Mouse (Mus musculus): ENCODE measurements at regions not wholly inside any gene's neighbourhood (a gene's known extent, or its start where the extent isn't known, plus 50 kb on each side); places are given as distances from the start of the nearest gene placed in this dataset.

DNA sequence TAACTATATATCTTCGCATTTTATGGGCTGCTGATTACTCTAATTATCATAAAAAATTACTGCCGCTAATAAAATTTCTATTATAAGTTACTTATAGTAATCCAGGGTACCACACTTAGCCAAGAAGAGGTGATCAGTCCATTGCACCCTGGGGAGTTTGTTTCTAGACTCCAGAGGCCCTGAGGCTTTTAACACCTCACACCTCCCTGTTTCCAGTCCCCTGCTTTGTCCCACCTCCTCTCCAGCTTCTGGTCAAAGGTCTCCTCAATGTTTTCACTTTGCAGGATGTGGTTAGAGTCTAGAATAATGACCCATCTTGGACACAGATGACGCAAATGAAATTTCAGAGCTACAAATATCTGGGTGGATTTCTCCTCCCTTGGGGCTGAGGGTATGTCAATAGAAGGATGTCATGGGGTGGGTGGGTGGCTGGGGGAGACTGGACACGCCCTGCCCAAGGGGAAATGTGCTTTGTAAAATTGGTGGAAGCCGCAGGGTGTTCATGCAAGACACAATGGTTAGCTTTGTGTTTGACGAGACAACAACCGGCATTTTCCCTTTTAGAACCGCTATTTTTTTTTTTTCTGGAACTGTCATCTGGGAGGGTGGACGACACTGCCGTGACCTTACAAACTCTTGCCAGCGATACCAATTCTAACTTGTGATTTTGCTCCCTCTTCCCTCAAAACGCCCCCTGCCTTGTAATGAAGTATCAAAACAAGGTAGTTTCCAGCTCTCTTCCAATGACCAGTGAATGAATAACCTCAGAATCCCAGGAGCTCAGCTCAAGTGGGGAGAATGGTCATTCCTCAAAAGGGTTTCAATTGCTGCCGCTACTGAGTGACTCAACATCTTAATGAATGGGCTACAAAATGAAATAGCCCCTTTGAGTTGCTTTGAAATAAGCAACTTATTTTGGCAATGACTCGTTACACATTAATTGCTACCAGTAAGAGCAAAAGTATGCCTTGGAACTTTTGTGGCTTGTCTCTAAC lies 207.0 kb upstream of the Irx3 start:
- peak overlapping the region; percentile 84 for H3K27ac ChIP-seq
- WGBS: 52% methylated on average over 14 of the region's 14 CpGs
- H3K4me1 ChIP-seq (ENCODE audit: control insufficient read depth, insufficient read depth, low read length): peaks cover 6% of the 10 kb centered on the region
- no peak overlapping the region for H3K4me3 ChIP-seq
- H3K27me3 ChIP-seq (ENCODE audit: control insufficient read depth, insufficient read depth, low read length): no peaks in the 10 kb centered on the region
- intact Hi-C loops (cut with DNase I): loop anchor here (2.0 kb wide), 1 partner anchor 18 kb away; no protein-coding TSS in a partner anchor
- H3K79me2 ChIP-seq (replicated peaks; ENCODE audit: control insufficient read depth, insufficient read depth, low read length): no peaks in the 10 kb centered on the region
- no peak overlapping the region for H3K9ac ChIP-seq (ENCODE audit: low read depth, low read length)
- DNase-seq: peak in 1 of 2 experiments; percentile 55
- H3K36me3 ChIP-seq (ENCODE audit: control insufficient read depth, insufficient read depth, low read length): peaks cover 2% of the 10 kb centered on the region; the same call in 1 of the 2 replicates
- TF ChIP-seq CTCF (IDR thresholded peaks at IDR 0.05): peak; percentile 20
- peak; percentile 72; the same call in 1 of the 2 replicates for TF ChIP-seq EP300 (IDR thresholded peaks at IDR 0.05; ENCODE audit: insufficient read depth, low read depth, low read length)
- TF ChIP-seq POLR2A (IDR thresholded peaks at IDR 0.05; ENCODE audit: insufficient read depth, low read depth, low read length): no peak

DNA sequence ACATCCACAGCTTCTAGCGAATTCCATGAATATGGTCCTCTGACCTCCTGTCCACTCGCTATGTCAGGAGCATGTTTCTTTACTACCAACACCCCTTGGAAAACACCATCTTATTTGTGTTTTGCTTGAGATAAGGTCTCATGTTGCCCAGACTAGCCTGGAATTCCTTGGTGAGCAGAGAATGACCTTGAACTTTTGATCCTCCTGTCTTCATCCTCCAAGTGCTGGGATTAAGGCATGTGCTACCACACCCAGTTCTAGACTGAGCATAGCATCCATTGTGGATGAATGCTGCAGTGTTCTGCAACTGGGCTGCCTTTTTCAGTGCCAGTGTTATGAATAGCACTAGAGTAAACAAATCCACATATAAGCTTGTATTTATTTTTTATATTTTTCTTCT lies 203.2 kb upstream of the Irx3 start:
- H3K27ac ChIP-seq: no peak overlapping the region
- H3K4me3 ChIP-seq: no peak overlapping the region
- no peak overlapping the region for H3K9ac ChIP-seq (ENCODE audit: low read depth, low read length)
- intact Hi-C loops (cut with DNase I): no loop called here
- no peaks in the 10 kb centered on the region for H3K27me3 ChIP-seq (ENCODE audit: control insufficient read depth, insufficient read depth, low read length)
- H3K79me2 ChIP-seq (replicated peaks; ENCODE audit: control insufficient read depth, insufficient read depth, low read length): no peaks in the 10 kb centered on the region
- TF ChIP-seq EP300 (IDR thresholded peaks at IDR 0.05; ENCODE audit: insufficient read depth, low read depth, low read length): no peak
- TF ChIP-seq POLR2A (IDR thresholded peaks at IDR 0.05; ENCODE audit: insufficient read depth, low read depth, low read length): no peak
- peaks cover 6% of the 10 kb centered on the region for H3K4me1 ChIP-seq (ENCODE audit: control insufficient read depth, insufficient read depth, low read length)
- 91% methylated on average over 2 of the region's 2 CpGs for WGBS
- peaks cover 2% of the 10 kb centered on the region; the same call in 1 of the 2 replicates for H3K36me3 ChIP-seq (ENCODE audit: control insufficient read depth, insufficient read depth, low read length)
- DNase-seq: no peak

DNA sequence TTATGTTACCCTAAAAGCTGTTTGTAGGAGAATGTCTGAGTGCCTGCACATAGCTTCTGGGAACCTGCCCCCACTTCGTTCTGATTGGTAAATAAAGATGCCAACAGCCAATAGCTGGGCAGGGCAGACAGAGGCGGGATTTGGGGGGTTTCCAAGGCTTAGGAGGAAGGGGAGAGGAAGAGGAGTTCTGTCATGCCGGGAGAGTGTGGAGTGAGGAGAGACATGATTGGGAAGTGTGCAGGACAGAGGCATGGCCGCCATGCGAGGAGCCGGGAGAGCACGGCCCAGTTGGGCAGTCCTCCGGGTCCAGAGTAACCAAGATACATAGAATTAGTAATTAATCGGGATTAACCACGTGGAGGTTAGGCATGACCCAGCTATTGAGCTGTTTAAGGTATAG lies 202.7 kb upstream of the Irx3 start:
- no peak overlapping the region for H3K9ac ChIP-seq (ENCODE audit: low read depth, low read length)
- TF ChIP-seq POLR2A (IDR thresholded peaks at IDR 0.05; ENCODE audit: insufficient read depth, low read depth, low read length): no peak
- TF ChIP-seq CTCF (IDR thresholded peaks at IDR 0.05): no peak
- TF ChIP-seq EP300 (IDR thresholded peaks at IDR 0.05; ENCODE audit: insufficient read depth, low read depth, low read length): no peak
- peaks cover 4% of the 10 kb centered on the region for H3K4me1 ChIP-seq (ENCODE audit: control insufficient read depth, insufficient read depth, low read length)
- 78% methylated on average over 10 of the region's 10 CpGs for WGBS
- no peak for DNase-seq
- peaks cover 2% of the 10 kb centered on the region; the same call in 1 of the 2 replicates for H3K36me3 ChIP-seq (ENCODE audit: control insufficient read depth, insufficient read depth, low read length)
- no peaks in the 10 kb centered on the region for H3K27me3 ChIP-seq (ENCODE audit: control insufficient read depth, insufficient read depth, low read length)
- no peaks in the 10 kb centered on the region for H3K79me2 ChIP-seq (replicated peaks; ENCODE audit: control insufficient read depth, insufficient read depth, low read length)
- intact Hi-C loops (cut with DNase I): no loop called here
- no peak overlapping the region for H3K27ac ChIP-seq
- no peak overlapping the region for H3K4me3 ChIP-seq

DNA sequence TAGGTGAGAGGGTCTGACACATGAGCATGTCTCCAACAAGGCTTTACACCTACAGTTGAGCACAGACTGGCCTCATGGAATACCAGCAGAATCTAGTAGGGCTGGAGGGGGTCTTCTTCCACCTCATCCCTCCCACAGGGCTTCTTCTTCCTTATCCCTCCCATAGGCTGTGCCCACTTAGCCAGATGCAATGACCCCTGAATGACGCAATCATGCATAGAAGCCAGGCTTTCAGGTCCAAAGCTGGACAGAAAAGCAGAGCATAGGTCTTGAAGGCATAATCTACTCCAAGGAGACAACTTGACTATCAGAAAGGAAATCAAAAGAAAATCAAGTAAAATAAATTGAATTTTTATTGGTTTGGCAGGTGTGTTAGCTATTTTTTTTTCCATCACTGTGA lies 198.5 kb upstream of the Irx3 start:
- H3K9ac ChIP-seq (ENCODE audit: low read depth, low read length): no peak overlapping the region
- H3K27me3 ChIP-seq (ENCODE audit: control insufficient read depth, insufficient read depth, low read length): no peaks in the 10 kb centered on the region
- H3K4me3 ChIP-seq: no peak overlapping the region
- peaks cover 1% of the 10 kb centered on the region; the same call in 1 of the 2 replicates for H3K4me1 ChIP-seq (ENCODE audit: control insufficient read depth, insufficient read depth, low read length)
- no peaks in the 10 kb centered on the region for H3K36me3 ChIP-seq (ENCODE audit: control insufficient read depth, insufficient read depth, low read length)
- no peak for DNase-seq
- intact Hi-C loops (cut with DNase I): no loop called here
- no peaks in the 10 kb centered on the region for H3K79me2 ChIP-seq (replicated peaks; ENCODE audit: control insufficient read depth, insufficient read depth, low read length)
- TF ChIP-seq CTCF (IDR thresholded peaks at IDR 0.05) (no peak), POLR2A (IDR thresholded peaks at IDR 0.05; ENCODE audit: insufficient read depth, low read depth, low read length) (no peak), EP300 (IDR thresholded peaks at IDR 0.05; ENCODE audit: insufficient read depth, low read depth, low read length) (no peak)
- 100% methylated on average over 1 of the region's 1 CpGs for WGBS
- H3K27ac ChIP-seq: no peak overlapping the region

DNA sequence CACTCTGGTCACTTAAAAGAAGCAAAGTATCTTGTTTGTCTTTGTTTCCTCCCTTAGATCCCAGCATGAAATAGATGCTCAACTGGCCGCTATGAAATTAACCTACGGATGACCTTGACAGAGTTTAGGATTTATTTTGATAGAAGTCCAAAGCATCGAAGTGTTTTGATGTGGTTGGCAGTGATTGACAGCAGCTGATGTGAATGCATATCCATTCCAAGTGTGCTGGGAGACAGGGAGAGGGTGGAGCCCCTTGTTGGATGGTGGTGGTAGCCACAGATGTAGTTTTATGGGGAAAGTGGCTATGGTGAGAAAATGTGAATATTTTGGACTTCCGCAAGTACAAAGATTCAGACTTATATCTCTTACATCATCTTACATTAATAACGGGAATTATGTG lies 197.8 kb upstream of the Irx3 start:
- Histone ChIP-seq H3K4me1 (ENCODE audit: control insufficient read depth, insufficient read depth, low read length) (peaks cover 1% of the 10 kb centered on the region; the same call in 1 of the 2 replicates), H3K27ac (no peak overlapping the region; the same call in 1 of the 2 replicates), H3K4me3 (no peak overlapping the region), H3K27me3 (ENCODE audit: control insufficient read depth, insufficient read depth, low read length) (no peaks in the 10 kb centered on the region), H3K9ac (ENCODE audit: low read depth, low read length) (no peak overlapping the region), H3K79me2 (replicated peaks; ENCODE audit: control insufficient read depth, insufficient read depth, low read length) (no peaks in the 10 kb centered on the region), H3K36me3 (ENCODE audit: control insufficient read depth, insufficient read depth, low read length) (no peaks in the 10 kb centered on the region)
- DNase-seq: no peak
- intact Hi-C loops (cut with DNase I): no loop called here
- 71% methylated on average over 5 of the region's 5 CpGs for WGBS
- TF ChIP-seq EP300 (IDR thresholded peaks at IDR 0.05; ENCODE audit: insufficient read depth, low read depth, low read length) (no peak), CTCF (IDR thresholded peaks at IDR 0.05) (no peak), POLR2A (IDR thresholded peaks at IDR 0.05; ENCODE audit: insufficient read depth, low read depth, low read length) (no peak)

DNA sequence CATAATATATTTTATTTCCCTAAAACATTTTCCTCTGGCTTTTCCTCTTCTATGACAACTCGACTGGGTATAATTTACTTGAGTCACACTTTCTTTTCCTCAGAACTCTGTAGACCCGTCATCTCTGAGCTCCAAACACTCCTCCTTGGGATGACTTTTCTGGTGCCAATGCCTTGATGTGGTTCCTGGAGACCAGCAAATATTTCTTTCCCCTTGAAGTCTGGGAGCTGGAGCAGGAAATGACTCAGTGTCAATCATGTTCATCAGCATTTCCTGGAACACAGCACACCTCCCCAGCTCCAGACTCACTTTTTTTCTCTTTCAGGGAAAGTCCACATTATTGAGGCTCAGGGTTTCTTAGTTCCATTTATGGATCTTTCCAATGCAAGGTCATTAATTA lies 197.3 kb upstream of the Irx3 start:
- peaks cover 1% of the 10 kb centered on the region; the same call in 1 of the 2 replicates for H3K4me1 ChIP-seq (ENCODE audit: control insufficient read depth, insufficient read depth, low read length)
- no peak overlapping the region; the same call in 1 of the 2 replicates for H3K27ac ChIP-seq
- TF ChIP-seq POLR2A (IDR thresholded peaks at IDR 0.05; ENCODE audit: insufficient read depth, low read depth, low read length) (no peak), EP300 (IDR thresholded peaks at IDR 0.05; ENCODE audit: insufficient read depth, low read depth, low read length) (no peak), CTCF (IDR thresholded peaks at IDR 0.05) (no peak)
- intact Hi-C loops (cut with DNase I): no loop called here
- H3K4me3 ChIP-seq: no peak overlapping the region
- H3K27me3 ChIP-seq (ENCODE audit: control insufficient read depth, insufficient read depth, low read length): no peaks in the 10 kb centered on the region
- DNase-seq: no peak
- no peak overlapping the region for H3K9ac ChIP-seq (ENCODE audit: low read depth, low read length)
- H3K36me3 ChIP-seq (ENCODE audit: control insufficient read depth, insufficient read depth, low read length): no peaks in the 10 kb centered on the region
- H3K79me2 ChIP-seq (replicated peaks; ENCODE audit: control insufficient read depth, insufficient read depth, low read length): no peaks in the 10 kb centered on the region
- WGBS: 44% methylated on average over 2 of the region's 2 CpGs
